Mouse (Mus musculus) myocyte (in vitro differentiated cells): ENCODE data around the gene Slc35e1. TPM values are rescaled to one million over a fixed set of nuclear protein-coding genes. Genes with fewer than 3 reads are reported as not detected.

Source experiments
- H3K27me3 ChIP-seq: one replicate; pipeline ENCODE4 v1.6.1; 2011; ENCODE audit not compliant: control insufficient read depth, insufficient read depth, insufficient read length
- H3K36me3 ChIP-seq: one replicate; pipeline ENCODE4 v1.6.1; 2011; ENCODE audit not compliant: control insufficient read depth, insufficient read depth
- H3K4me2 ChIP-seq: one replicate; pipeline ENCODE4 v1.6.1; 2011; ENCODE audit warnings: low read depth, control low read depth
- H3K4me3 ChIP-seq: one replicate; pipeline ENCODE4 v1.5.1; 2011; ENCODE audit warnings: mild to moderate bottlenecking, control low read depth, moderate library complexity
- H3K79me2 ChIP-seq: one replicate; pipeline ENCODE4 v1.6.1; 2011; ENCODE audit not compliant: control insufficient read depth, insufficient read depth
- H3ac ChIP-seq: one replicate; pipeline ENCODE4 v1.6.1; 2011; ENCODE audit not compliant: control insufficient read depth, insufficient read length
- CEBPB ChIP-seq: IDR thresholded peaks from 2 replicates; pipeline ENCODE4 v1.6.1; 2011; ENCODE audit warnings: mild to moderate bottlenecking, moderate library complexity; ENCODE audit not compliant: poor library complexity, insufficient read depth, severe bottlenecking
- E2F4 ChIP-seq: IDR thresholded peaks from one replicate; pipeline ENCODE4 v1.6.1; 2011; ENCODE audit warnings: mild to moderate bottlenecking, control low read depth, moderate library complexity; ENCODE audit not compliant: insufficient read depth
- MAX ChIP-seq: IDR thresholded peaks from one replicate; pipeline ENCODE4 v1.6.1; 2011; ENCODE audit warnings: low read depth, mild to moderate bottlenecking, control low read depth
- MYOD1 ChIP-seq, 3 experiments: IDR thresholded peaks; one replicate each; pipeline ENCODE4 v1.6.1; 2011; ENCODE audit warnings: control low read depth in 2 of 3, low read depth in 2 of 3, mild to moderate bottlenecking in 2 of 3, moderate library complexity in 1 of 3; ENCODE audit not compliant: insufficient read length in 2 of 3, control insufficient read depth in 1 of 3
- MYOG ChIP-seq, 3 experiments: IDR thresholded peaks; one replicate each; pipeline ENCODE4 v1.6.1; 2011; ENCODE audit warnings: control low read depth in 2 of 3, low read depth in 2 of 3, mild to moderate bottlenecking in 2 of 3; ENCODE audit not compliant: insufficient read length in 2 of 3, control insufficient read depth in 1 of 3, insufficient read depth in 1 of 3
- POLR2A ChIP-seq: IDR thresholded peaks from one replicate; pipeline ENCODE4 v1.6.1; 2011; ENCODE audit warnings: low read depth, mild to moderate bottlenecking, control low read depth, moderate library complexity; ENCODE audit not compliant: insufficient read length
- POLR2AphosphoS2 ChIP-seq: IDR thresholded peaks from one replicate; pipeline ENCODE4 v1.6.1; 2011; ENCODE audit warnings: low read depth, control low read depth; ENCODE audit not compliant: insufficient read length
- REST ChIP-seq: IDR thresholded peaks from one replicate; pipeline ENCODE4 v1.6.1; 2011; ENCODE audit warnings: mild to moderate bottlenecking, control low read depth, moderate library complexity; ENCODE audit not compliant: insufficient read depth, insufficient read length
- SRF ChIP-seq: IDR thresholded peaks from one replicate; pipeline ENCODE4 v1.6.1; 2011; ENCODE audit warnings: low read depth; ENCODE audit not compliant: control insufficient read depth, insufficient read length
- TCF12 ChIP-seq: IDR thresholded peaks from one replicate; pipeline ENCODE4 v1.6.1; 2011; ENCODE audit warnings: mild to moderate bottlenecking, control low read depth; ENCODE audit not compliant: poor library complexity, insufficient read depth, severe bottlenecking
- TCF3 ChIP-seq: IDR thresholded peaks from one replicate; pipeline ENCODE4 v1.6.1; 2011; ENCODE audit warnings: low read depth, control low read depth; ENCODE audit not compliant: insufficient read length
- USF1 ChIP-seq: IDR thresholded peaks from one replicate; pipeline ENCODE4 v1.6.1; 2011; ENCODE audit warnings: low read depth, mild to moderate bottlenecking, control low read depth, moderate library complexity
- polyA plus RNA-seq: library from polyadenylated mRNA; unstranded; fragments of >200 nt; fragmentation: generic; extraction: Trizol; gene quantifications from one replicate; pipeline ENCODE4 v1.2.1, GENCODE M21; 2012; ENCODE audit warnings: missing spikeins

The Slc35e1 gene
- polyA plus RNA-seq, 1 experiment = 25.9 TPM

- Histone ChIP-seq H3ac (no peak overlapping the region), H3K27me3 (no peaks in the 10 kb centered on the region), H3K4me3 (no peak overlapping the region), H3K79me2 (peaks cover 88% of the 10 kb centered on the region), H3K4me2 (no peak overlapping the region), H3K36me3 (no peaks in the 10 kb centered on the region)
- TF ChIP-seq MAX (no peak), TCF3 (no peak), USF1 (no peak), POLR2A (no peak), REST (no peak), TCF12 (no peak), E2F4 (no peak), MYOG (IDR thresholded peaks at IDR 0.05; ENCODE audit: control insufficient read depth in 1 of 3, insufficient read depth in 1 of 3, insufficient read length in 2 of 3, low read depth in 2 of 3) (no peak), POLR2AphosphoS2 (no peak), SRF (no peak), CEBPB (no peak), MYOD1 (IDR thresholded peaks at IDR 0.05; ENCODE audit: control insufficient read depth in 1 of 3, insufficient read length in 2 of 3, low read depth in 2 of 3) (no peak)
These were observed 12.4 kb upstream of the Slc35e1 start for GRCm38 (mm10) chr8:72504637-72505314.

- no peak overlapping the region for H3K4me2 ChIP-seq
- H3ac ChIP-seq = no peak overlapping the region
- H3K27me3 ChIP-seq = no peaks in the 10 kb centered on the region
- H3K36me3 ChIP-seq = no peaks in the 10 kb centered on the region
- peaks cover 88% of the 10 kb centered on the region for H3K79me2 ChIP-seq
- H3K4me3 ChIP-seq = no peak overlapping the region
- TF ChIP-seq MYOG (IDR thresholded peaks at IDR 0.05; ENCODE audit: control insufficient read depth in 1 of 3, insufficient read depth in 1 of 3, insufficient read length in 2 of 3, low read depth in 2 of 3) (peak in 1 of 3 experiments; percentile 22), POLR2A (no peak)
These were observed 11.7 kb upstream of the Slc35e1 start for GRCm38 (mm10) chr8:72504137-72504536.

- Histone ChIP-seq H3K27me3 (no peaks in the 10 kb centered on the region), H3K4me3 (no peak overlapping the region), H3ac (no peak overlapping the region), H3K79me2 (peaks cover 77% of the 10 kb centered on the region), H3K4me2 (no peak overlapping the region), H3K36me3 (peaks cover 1% of the 10 kb centered on the region)
- no peak for TF ChIP-seq POLR2A
- TF ChIP-seq CEBPB = no peak
- TF ChIP-seq MAX = no peak
- TF ChIP-seq POLR2AphosphoS2 = no peak
These were observed 8.1 kb upstream of the Slc35e1 start for GRCm38 (mm10) chr8:72500521-72500931.

GRCm38 (mm10) chr8:72499521-72500284, 7.3 kb upstream of the Slc35e1 start:
- H3K36me3 ChIP-seq = peaks cover 6% of the 10 kb centered on the region
- no peak overlapping the region for H3K4me2 ChIP-seq
- TF ChIP-seq SRF (no peak), MYOG (IDR thresholded peaks at IDR 0.05; ENCODE audit: control insufficient read depth in 1 of 3, insufficient read depth in 1 of 3, insufficient read length in 2 of 3, low read depth in 2 of 3) (no peak), TCF12 (no peak), MAX (no peak), POLR2A (no peak), POLR2AphosphoS2 (no peak), USF1 (no peak), REST (no peak), TCF3 (no peak), MYOD1 (IDR thresholded peaks at IDR 0.05; ENCODE audit: control insufficient read depth in 1 of 3, insufficient read length in 2 of 3, low read depth in 2 of 3) (no peak), CEBPB (no peak), E2F4 (no peak)

GRCm38 (mm10) chr8:72498527-72498926, 6.1 kb upstream of the Slc35e1 start:
- Histone ChIP-seq H3ac (no peak overlapping the region), H3K27me3 (no peaks in the 10 kb centered on the region), H3K36me3 (peaks cover 6% of the 10 kb centered on the region), H3K4me2 (no peak overlapping the region), H3K4me3 (no peak overlapping the region), H3K79me2 (peaks cover 72% of the 10 kb centered on the region)
- TF ChIP-seq MYOD1 (IDR thresholded peaks at IDR 0.05; ENCODE audit: control insufficient read depth in 1 of 3, insufficient read length in 2 of 3, low read depth in 2 of 3) (no peak), E2F4 (no peak), CEBPB (no peak), MAX (no peak), TCF12 (no peak), MYOG (IDR thresholded peaks at IDR 0.05; ENCODE audit: control insufficient read depth in 1 of 3, insufficient read depth in 1 of 3, insufficient read length in 2 of 3, low read depth in 2 of 3) (no peak), REST (no peak), POLR2A (no peak), USF1 (no peak), TCF3 (no peak), POLR2AphosphoS2 (no peak), SRF (no peak)

More at GRCm38 (mm10) chr8:72499521-72500284, 7.3 kb upstream of the Slc35e1 start:
- H3K27me3 ChIP-seq = no peaks in the 10 kb centered on the region
- H3K79me2 ChIP-seq = peaks cover 72% of the 10 kb centered on the region
- H3ac ChIP-seq = no peak overlapping the region
- H3K4me3 ChIP-seq = no peak overlapping the region
